Mouse (Mus musculus): ENCODE data around the gene Spn.
"Not testable (repeated sequence)": the region's sequence is repeated elsewhere in the genome, so short reads cannot be mapped to it uniquely, and the experiment has no call there.

The Spn gene

GRCm38 (mm10) chr7:127137262-127138017 lies at the start of gene Spn:
Gene Spn, minus strand, starts transcription at chr7:127137823.
- no peak for DNase-seq

GRCm38 (mm10) chr7:127187351-127187750 lies 49.7 kb upstream of the Spn start:
- no peak for DNase-seq

- no peak for DNase-seq
Observed at GRCm38 (mm10) chr7:127185601-127186000, 48.0 kb upstream of the Spn start.

- no peak for DNase-seq
Observed at GRCm38 (mm10) chr7:127184720-127185119, 47.1 kb upstream of the Spn start.

- DNase-seq: no peak
Observed at GRCm38 (mm10) chr7:127183828-127184227, 46.2 kb upstream of the Spn start.

GRCm38 (mm10) chr7:127183345-127183744 lies 45.7 kb upstream of the Spn start:
- DNase-seq: no peak

GRCm38 (mm10) chr7:127181724-127182123 lies 44.1 kb upstream of the Spn start:
- not testable (repeated sequence) for DNase-seq

- DNase-seq: no peak
Observed at GRCm38 (mm10) chr7:127180783-127181182, 43.2 kb upstream of the Spn start.

GRCm38 (mm10) chr7:127176937-127177336 lies 39.3 kb upstream of the Spn start:
- DNase-seq: no peak

- DNase-seq: no peak
Observed at GRCm38 (mm10) chr7:127166501-127166900, 28.9 kb upstream of the Spn start.

GRCm38 (mm10) chr7:127165607-127166493 lies 28.2 kb upstream of the Spn start:
- no peak for DNase-seq

GRCm38 (mm10) chr7:127164002-127164401 lies 26.4 kb upstream of the Spn start:
- DNase-seq: no peak

GRCm38 (mm10) chr7:127162546-127162945 lies 24.9 kb upstream of the Spn start:
- DNase-seq: no peak

GRCm38 (mm10) chr7:127157548-127157947 lies 19.9 kb upstream of the Spn start:
- DNase-seq: no peak

- DNase-seq: no peak
Observed at GRCm38 (mm10) chr7:127153477-127153876, 15.9 kb upstream of the Spn start.

- DNase-seq: no peak
Observed at GRCm38 (mm10) chr7:127152464-127152863, 14.8 kb upstream of the Spn start.

GRCm38 (mm10) chr7:127147901-127148300 lies 10.3 kb upstream of the Spn start:
- DNase-seq: no peak

GRCm38 (mm10) chr7:127146267-127146603 lies 8.6 kb upstream of the Spn start:
- no peak for DNase-seq

- no peak for DNase-seq
Observed at GRCm38 (mm10) chr7:127145387-127146266, 8.0 kb upstream of the Spn start.

- no peak for DNase-seq
Observed at GRCm38 (mm10) chr7:127144412-127144811, 6.8 kb upstream of the Spn start.

GRCm38 (mm10) chr7:127142666-127143065 lies 5.0 kb upstream of the Spn start:
- no peak for DNase-seq

GRCm38 (mm10) chr7:127142214-127142613 lies 4.6 kb upstream of the Spn start:
- no peak for DNase-seq
